In genomic region chr3:95284501-95285281, GRCm38 (mm10) we compare ENCODE assay signal across 9 mouse cellular contexts. TPM values are rescaled to one million over a fixed set of nuclear protein-coding genes. Genes with fewer than 3 reads are reported as not detected.
DNase-seq lines count a peak whose midpoint lies in the region; ATAC-seq and TF ChIP-seq lines count a peak whose summit lies in the region.
"Had no signal": no experiment of that assay in that cellular context is flagged by ENCODE, and none has a peak within 500 bp of the region (broad histone marks: within the 10 kb centered on the region; RNA-seq: fewer than 3 reads in every experiment).

No protein-coding gene starts in this region.

- peaks cover 23% of the 10 kb centered on the region; the same call in 1 of the 2 replicates for H3K79me2 ChIP-seq in liver, adult 2 months (ENCODE audit: control insufficient read depth, insufficient read depth, low read length)

- WGBS in liver, adult 2 months = 31% methylated on average over 12 of the region's 12 CpGs
- WGBS in embryonic facial prominence, embryonic 13.5 days = 83% methylated on average over 12 of the region's 12 CpGs
- 85% methylated on average over 12 of the region's 12 CpGs for WGBS in intestine, embryonic 16.5 days
- 87% methylated on average over 12 of the region's 12 CpGs for WGBS in neural tube, embryonic 12.5 days

- H3K9ac ChIP-seq in liver, adult 2 months (ENCODE audit: low read depth, low read length) = peak overlapping the region; percentile 90
- H3K9ac ChIP-seq in embryonic facial prominence, embryonic 13.5 days = peak overlapping the region; percentile 87
- no peak overlapping the region for H3K9ac ChIP-seq in intestine, embryonic 16.5 days (ENCODE audit: low read depth, low read length)
- H3K9ac ChIP-seq in neural tube, embryonic 12.5 days = 0 out of 2 replicates have a peak overlapping the region, but pooled peaks have one; percentile 3

- peaks cover 22% of the 10 kb centered on the region for H3K36me3 ChIP-seq in liver, adult 2 months (ENCODE audit: control insufficient read depth, insufficient read depth, low read length)
- peaks cover 30% of the 10 kb centered on the region for H3K36me3 ChIP-seq in embryonic facial prominence, embryonic 13.5 days
- no peaks in the 10 kb centered on the region; the same call in 1 of the 2 replicates for H3K36me3 ChIP-seq in intestine, embryonic 16.5 days (ENCODE audit: control insufficient read depth, insufficient read depth, low read length)
- peaks cover 23% of the 10 kb centered on the region for H3K36me3 ChIP-seq in neural tube, embryonic 12.5 days

- TF ChIP-seq POLR2A in liver, adult 2 months (IDR thresholded peaks at IDR 0.05; ENCODE audit: extremely low read depth, insufficient read depth, low read length) = no peak

- peak overlapping the region; percentile 97 for H3K27ac ChIP-seq in liver, adult 2 months (replicated peaks; ENCODE audit: insufficient read depth, low read depth, low read length)
- no peak overlapping the region for H3K27ac ChIP-seq in embryonic facial prominence, embryonic 13.5 days
- no peak overlapping the region for H3K27ac ChIP-seq in intestine, embryonic 16.5 days (ENCODE audit: low read length)
- no peak overlapping the region for H3K27ac ChIP-seq in neural tube, embryonic 12.5 days

- ATAC-seq in embryonic facial prominence, embryonic 13.5 days (ENCODE audit: insufficient number of reproducible peaks, insufficient read depth, low FRiP score, low TSS enrichment, low read depth) = no peak
- no peak for ATAC-seq in intestine, embryonic 16.5 days
- ATAC-seq in neural tube, embryonic 12.5 days (ENCODE audit: low FRiP score, low read depth) = no peak
- no peak for ATAC-seq in activated CD4-positive, CD25-positive, alpha-beta regulatory T cell, adult 4 months
- no peak for ATAC-seq in cerebellum, adult (ENCODE audit: insufficient number of reproducible peaks, low FRiP score, low TSS enrichment)

- peaks cover 23% of the 10 kb centered on the region for H3K4me1 ChIP-seq in liver, adult 2 months (ENCODE audit: control insufficient read depth, insufficient read depth, low read length)
- H3K4me1 ChIP-seq in embryonic facial prominence, embryonic 13.5 days = peaks cover 25% of the 10 kb centered on the region
- H3K4me1 ChIP-seq in intestine, embryonic 16.5 days (ENCODE audit: control insufficient read depth, insufficient read depth, low read length) = peaks cover 27% of the 10 kb centered on the region
- peaks cover 21% of the 10 kb centered on the region for H3K4me1 ChIP-seq in neural tube, embryonic 12.5 days

- H3K9me3 ChIP-seq in embryonic facial prominence, embryonic 13.5 days = no peaks in the 10 kb centered on the region
- H3K9me3 ChIP-seq in intestine, embryonic 16.5 days (ENCODE audit: control insufficient read depth, low read length) = no peaks in the 10 kb centered on the region
- no peaks in the 10 kb centered on the region for H3K9me3 ChIP-seq in neural tube, embryonic 12.5 days

- H3K27me3 ChIP-seq in liver, adult 2 months (ENCODE audit: control insufficient read depth, insufficient read depth, low read length) = no peaks in the 10 kb centered on the region
- H3K27me3 ChIP-seq in embryonic facial prominence, embryonic 13.5 days = no peaks in the 10 kb centered on the region
- no peaks in the 10 kb centered on the region for H3K27me3 ChIP-seq in intestine, embryonic 16.5 days (replicated peaks; ENCODE audit: control insufficient read depth, insufficient read depth, low read length)
- H3K27me3 ChIP-seq in neural tube, embryonic 12.5 days (replicated peaks) = no peaks in the 10 kb centered on the region

- peak; percentile 80 for DNase-seq in liver, adult 2 months (ENCODE audit: extremely low read depth, low read depth, low spot score)
- DNase-seq in liver = no peak
- DNase-seq in embryo, embryonic 10 days (ENCODE audit: low spot score) = no peak
- DNase-seq: heart, adult 18-20 months had no signal

- no peak for TF ChIP-seq CTCF in liver, adult 2 months (IDR thresholded peaks at IDR 0.05; ENCODE audit: low read depth, low read length)

- peak overlapping the region; percentile 83 for H3K4me2 ChIP-seq in embryonic facial prominence, embryonic 13.5 days
- peak overlapping the region; percentile 75; the same call in 1 of the 2 replicates for H3K4me2 ChIP-seq in intestine, embryonic 16.5 days (ENCODE audit: low read depth, low read length)
- H3K4me2 ChIP-seq in neural tube, embryonic 12.5 days (replicated peaks) = peak overlapping the region; percentile 72

- peak overlapping the region; percentile 83 for H3K4me3 ChIP-seq in liver, adult 2 months (ENCODE audit: insufficient read depth, low read depth, low read length)
- peak overlapping the region; percentile 77 for H3K4me3 ChIP-seq in embryonic facial prominence, embryonic 13.5 days
- peak overlapping the region; percentile 71 for H3K4me3 ChIP-seq in intestine, embryonic 16.5 days (ENCODE audit: low read length)
- no peak overlapping the region; the same call in 1 of the 2 replicates for H3K4me3 ChIP-seq in neural tube, embryonic 12.5 days

RNA-seq across cellular contexts. Expression of gene Prune1, which starts 2.8 kb away (rescaled TPM):
- total RNA-seq in liver, adult 2 months (2014; rRNA removed) = 7.6 and 7.8 TPM in 2 replicates
- 11.3 and 12.8 TPM in 2 replicates for polyA plus RNA-seq in liver, adult 2 months (2012; rRNA removed)
- 21.6 and 23.5 TPM in 2 replicates for polyA plus RNA-seq in embryonic facial prominence, embryonic 13.5 days (2015; fragmentation: Nextera tagmentation; extraction: Ambion mirVana)
- 15.0 and 16.1 TPM in 2 replicates for polyA plus RNA-seq in intestine, embryonic 16.5 days (2015; fragmentation: Nextera tagmentation; extraction: Ambion mirVana)
- polyA plus RNA-seq in neural tube, embryonic 12.5 days (2016; fragmentation: Nextera tagmentation; extraction: Ambion mirVana) = 34.9 and 36.1 TPM in 2 replicates
- polyA plus RNA-seq in activated CD4-positive, CD25-positive, alpha-beta regulatory T cell, adult 4 months (2017; shearing (Covaris generic)) = 1 to 10 TPM; 6.3 to 9.7 TPM

RNA-seq across cellular contexts. Expression of gene Mindy1, which starts 3.5 kb away (rescaled TPM):
- 56.6 and 63.6 TPM in 2 replicates for total RNA-seq in liver, adult 2 months (2014; rRNA removed)
- polyA plus RNA-seq in liver, adult 2 months (2012; rRNA removed) = 122 and 137 TPM in 2 replicates
- polyA plus RNA-seq in embryonic facial prominence, embryonic 13.5 days (2015; fragmentation: Nextera tagmentation; extraction: Ambion mirVana) = 41.4 and 42.9 TPM in 2 replicates
- polyA plus RNA-seq in intestine, embryonic 16.5 days (2015; fragmentation: Nextera tagmentation; extraction: Ambion mirVana) = 39.8 and 41.4 TPM in 2 replicates
- 51.3 and 51.5 TPM in 2 replicates for polyA plus RNA-seq in neural tube, embryonic 12.5 days (2016; fragmentation: Nextera tagmentation; extraction: Ambion mirVana)
- polyA plus RNA-seq in activated CD4-positive, CD25-positive, alpha-beta regulatory T cell, adult 4 months (2017; shearing (Covaris generic)) = 10 to 100 TPM; 19.3 to 21.6 TPM

RNA-seq across cellular contexts. Expression of gene Anxa9, which starts 22.3 kb away (rescaled TPM):
- 0.54 and 0.55 TPM in 2 replicates for total RNA-seq in liver, adult 2 months (2014; rRNA removed)
- 0.47 and 0.91 TPM in 2 replicates for polyA plus RNA-seq in liver, adult 2 months (2012; rRNA removed)
- polyA plus RNA-seq in embryonic facial prominence, embryonic 13.5 days (2015; fragmentation: Nextera tagmentation; extraction: Ambion mirVana) = 1.7 and 2.4 TPM in 2 replicates
- 1.9 and 2.0 TPM in 2 replicates for polyA plus RNA-seq in intestine, embryonic 16.5 days (2015; fragmentation: Nextera tagmentation; extraction: Ambion mirVana)
- 0.94 and 1.2 TPM in 2 replicates for polyA plus RNA-seq in neural tube, embryonic 12.5 days (2016; fragmentation: Nextera tagmentation; extraction: Ambion mirVana)
- under 1 TPM in 1 of 2 experiments, not detected in 1; 0.83 TPM for polyA plus RNA-seq in activated CD4-positive, CD25-positive, alpha-beta regulatory T cell, adult 4 months (2017; shearing (Covaris generic))

RNA-seq across cellular contexts. Expression of gene Cers2, which starts 29.9 kb away (rescaled TPM):
- 283 and 284 TPM in 2 replicates for total RNA-seq in liver, adult 2 months (2014; rRNA removed)
- 266 and 271 TPM in 2 replicates for polyA plus RNA-seq in liver, adult 2 months (2012; rRNA removed)
- 168 and 170 TPM in 2 replicates for polyA plus RNA-seq in embryonic facial prominence, embryonic 13.5 days (2015; fragmentation: Nextera tagmentation; extraction: Ambion mirVana)
- polyA plus RNA-seq in intestine, embryonic 16.5 days (2015; fragmentation: Nextera tagmentation; extraction: Ambion mirVana) = 165 and 168 TPM in 2 replicates
- polyA plus RNA-seq in neural tube, embryonic 12.5 days (2016; fragmentation: Nextera tagmentation; extraction: Ambion mirVana) = 104 and 110 TPM in 2 replicates
- 100 to 1,000 TPM; 139 to 172 TPM for polyA plus RNA-seq in activated CD4-positive, CD25-positive, alpha-beta regulatory T cell, adult 4 months (2017; shearing (Covaris generic))

RNA-seq across cellular contexts. Expression of gene Bnipl, which starts 33.7 kb away (rescaled TPM):
- total RNA-seq in liver, adult 2 months (2014; rRNA removed) = 0.07 TPM in 1 of 2 replicates, not detected in the other
- polyA plus RNA-seq in liver, adult 2 months (2012; rRNA removed) = 0.16 TPM in 1 of 2 replicates, not detected in the other
- polyA plus RNA-seq in embryonic facial prominence, embryonic 13.5 days (2015; fragmentation: Nextera tagmentation; extraction: Ambion mirVana) = 4.9 and 6.2 TPM in 2 replicates
- 0.51 and 0.72 TPM in 2 replicates for polyA plus RNA-seq in intestine, embryonic 16.5 days (2015; fragmentation: Nextera tagmentation; extraction: Ambion mirVana)
- polyA plus RNA-seq in neural tube, embryonic 12.5 days (2016; fragmentation: Nextera tagmentation; extraction: Ambion mirVana) = 0.28 TPM in 2 replicates
- polyA plus RNA-seq in activated CD4-positive, CD25-positive, alpha-beta regulatory T cell, adult 4 months (2017; shearing (Covaris generic)) = not detected
- total RNA-seq: heart, adult 18-20 months had no signal
